28 mouse cellular contexts compared by ENCODE assay signal in the genomic region with DNA sequence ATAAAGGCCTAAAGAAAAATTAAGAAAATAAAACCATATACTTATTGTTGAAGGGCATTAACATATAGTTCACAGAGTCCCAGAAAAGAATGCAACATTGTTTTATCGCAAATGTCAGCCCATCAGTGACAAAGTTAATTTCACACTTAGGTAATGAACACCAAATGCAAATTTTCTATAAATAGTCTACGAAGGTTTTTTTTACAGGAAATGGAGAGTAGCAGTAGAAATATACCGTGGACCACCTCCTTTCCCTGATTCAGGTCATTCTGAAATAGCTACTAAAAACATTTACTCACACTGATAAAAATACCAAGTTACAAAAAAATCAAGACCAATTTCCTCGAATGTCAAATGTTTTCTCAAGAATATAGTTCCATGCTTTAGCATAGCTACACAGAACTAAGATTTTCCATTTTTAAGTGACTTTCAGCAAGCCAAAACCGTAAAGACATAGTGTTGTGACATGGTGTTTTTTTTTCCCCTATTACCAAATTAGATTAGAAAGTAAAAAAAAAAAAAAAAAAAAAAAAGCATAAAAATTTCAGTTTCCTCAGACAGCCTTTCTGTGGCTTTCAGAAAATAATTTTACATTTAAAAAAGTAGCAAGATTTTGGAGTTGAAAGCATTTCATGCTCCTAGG.
"Had no signal": no experiment of that assay in that cellular context is flagged by ENCODE, and none has a peak within 500 bp of the region (broad histone marks: within the 10 kb centered on the region; RNA-seq: fewer than 3 reads in every experiment).

No protein-coding gene starts in this region.

- H3K36me3 ChIP-seq: heart, embryonic 10.5 days; heart, embryonic 12.5 days; hindbrain, embryonic 10.5 days; hindbrain, embryonic 12.5 days; hindbrain, embryonic 15.5 days; kidney, embryonic 15.5 days; limb, embryonic 13.5 days; limb, embryonic 15.5 days; liver, embryonic 12.5 days had no signal

- H3K27me3 ChIP-seq: heart, embryonic 12.5 days; hindbrain, embryonic 12.5 days; hindbrain, embryonic 15.5 days; kidney, embryonic 15.5 days; limb, embryonic 13.5 days; limb, embryonic 15.5 days; liver, embryonic 12.5 days had no signal

- H3K4me3 ChIP-seq: gastrocnemius, adult 2 months; heart, embryonic 10.5 days; heart, embryonic 12.5 days; hindbrain, embryonic 10.5 days; hindbrain, embryonic 12.5 days; hindbrain, embryonic 15.5 days; kidney, embryonic 15.5 days; limb, embryonic 13.5 days; limb, embryonic 15.5 days; liver, embryonic 12.5 days had no signal

- ATAC-seq: hindbrain, postnatal 0 days; intestine, embryonic 16.5 days; liver, embryonic 12.5 days had no signal

- H3K9me3 ChIP-seq: heart, embryonic 10.5 days; heart, embryonic 12.5 days; hindbrain, embryonic 10.5 days; hindbrain, embryonic 12.5 days; hindbrain, embryonic 15.5 days; kidney, embryonic 15.5 days; limb, embryonic 13.5 days; limb, embryonic 15.5 days; liver, embryonic 12.5 days had no signal

- H3K4me1 ChIP-seq: heart, embryonic 10.5 days; kidney, embryonic 15.5 days; limb, embryonic 15.5 days; liver, embryonic 12.5 days had no signal

- DNase-seq: gastrocnemius, adult 2 months; gastrocnemius, postnatal 10 days; gastrocnemius, postnatal 25 days; heart, adult 18-20 months; heart, postnatal 10 days; heart, postnatal 4 days; kidney, adult 11 months; kidney, adult 2 months; kidney, adult 9 months; kidney, postnatal 14 days; kidney, postnatal 36 days; layer of hippocampus, adult 9-11 months; layer of hippocampus, postnatal 36 days; left cerebral cortex, postnatal 4 days; lung, adult 18-20 months had no signal

- H3K4me2 ChIP-seq: heart, embryonic 12.5 days; hindbrain, embryonic 12.5 days; hindbrain, embryonic 15.5 days; kidney, embryonic 15.5 days; limb, embryonic 13.5 days; limb, embryonic 15.5 days; liver, embryonic 12.5 days had no signal

- H3K27ac ChIP-seq: gastrocnemius, adult 2 months; heart, embryonic 10.5 days; hindbrain, embryonic 10.5 days; hindbrain, embryonic 12.5 days; hindbrain, embryonic 15.5 days; hindbrain, postnatal 0 days; kidney, embryonic 15.5 days; kidney, postnatal 0 days; limb, embryonic 13.5 days; limb, embryonic 15.5 days; liver, embryonic 12.5 days; liver, embryonic 14.5 days had no signal

- H3K9ac ChIP-seq: heart, embryonic 12.5 days; hindbrain, embryonic 12.5 days; hindbrain, embryonic 15.5 days; kidney, embryonic 15.5 days; limb, embryonic 13.5 days; limb, embryonic 15.5 days; liver, embryonic 12.5 days; liver, embryonic 14.5 days had no signal
